Mouse (Mus musculus) cortical plate, adult 2 months (tissue): ENCODE measurements around the gene Nrxn1. TPM values are rescaled to one million over a fixed set of nuclear protein-coding genes. Genes with fewer than 3 reads are reported as not detected.

Experiments
- H3K27ac ChIP-seq: fragments of 200-500 bp; 2 replicates; pipeline ENCODE4 v1.5.1; 2012; ENCODE audit warnings: low read length, control low read depth, inconsistent platforms; ENCODE audit not compliant: insufficient read depth
- H3K4me1 ChIP-seq: fragments of 200-500 bp; 2 replicates; pipeline ENCODE4 v1.6.1; 2011; ENCODE audit warnings: low read length; ENCODE audit not compliant: control insufficient read depth, insufficient read depth
- H3K4me3 ChIP-seq: fragments of 200-500 bp; 2 replicates; pipeline ENCODE4 v1.5.1; 2011; ENCODE audit warnings: mild to moderate bottlenecking, low read length, control low read depth; ENCODE audit not compliant: insufficient read depth
- CTCF ChIP-seq: fragments of 200-500 bp; IDR thresholded peaks from 2 replicates; pipeline ENCODE4 v1.5.1; 2011; ENCODE audit warnings: mild to moderate bottlenecking, control low read depth, low read length; ENCODE audit not compliant: insufficient read depth; ENCODE audit errors: extremely low read depth
- POLR2A ChIP-seq: fragments of 200-500 bp; IDR thresholded peaks from 2 replicates; pipeline ENCODE4 v1.6.1; 2011; ENCODE audit warnings: mild to moderate bottlenecking, low read length, control low read depth; ENCODE audit not compliant: insufficient read depth; ENCODE audit errors: extremely low read depth
- polyA plus RNA-seq: library from polyadenylated mRNA; depleted of rRNA; stranded (reverse); fragments of >200 nt; gene quantifications from 2 replicates; pipeline ENCODE4 v1.2.3, GENCODE M21; 2012

Gene Nrxn1
- polyA plus RNA-seq, 1 experiment: 244 TPM

- H3K4me1 ChIP-seq: peaks cover 1% of the 10 kb centered on the region; the same call in 1 of the 2 replicates
- no peak overlapping the region for H3K27ac ChIP-seq
- H3K4me3 ChIP-seq: no peak overlapping the region
- TF ChIP-seq POLR2A: no peak
- TF ChIP-seq CTCF: no peak
Observed at GRCm38 (mm10) chr17:90382496-90383443, 710.1 kb downstream of the Nrxn1 start.

GRCm38 (mm10) chr17:90376533-90376932 lies 716.3 kb downstream of the Nrxn1 start:
- Histone ChIP-seq H3K4me1 (no peaks in the 10 kb centered on the region), H3K4me3 (no peak overlapping the region), H3K27ac (no peak overlapping the region)
- no peak for TF ChIP-seq POLR2A
- no peak for TF ChIP-seq CTCF

DNA sequence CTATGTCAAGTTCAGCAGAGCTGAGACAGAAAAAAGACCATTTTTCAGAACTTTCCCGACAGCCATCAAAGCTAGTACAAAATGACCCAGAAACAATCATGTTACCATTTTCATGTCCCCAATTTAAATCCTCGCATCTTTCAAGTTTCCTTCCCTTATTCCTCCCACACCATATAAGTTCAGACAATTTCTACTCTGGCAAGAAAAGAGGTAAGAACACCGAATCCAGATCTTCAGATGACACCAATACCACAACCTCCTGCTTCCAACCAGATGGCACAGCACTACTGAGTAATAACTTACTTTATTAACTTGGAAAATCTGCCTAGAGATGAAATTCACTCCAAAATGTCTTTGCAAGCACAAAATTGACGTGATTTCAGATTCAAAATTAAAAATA lies 730.7 kb downstream of the Nrxn1 start:
- no peak for TF ChIP-seq CTCF
- TF ChIP-seq POLR2A: no peak
- Histone ChIP-seq H3K4me3 (no peak overlapping the region), H3K27ac (no peak overlapping the region), H3K4me1 (no peaks in the 10 kb centered on the region)

- no peak overlapping the region for H3K27ac ChIP-seq
- no peak overlapping the region for H3K4me3 ChIP-seq
- TF ChIP-seq CTCF: no peak
- no peak for TF ChIP-seq POLR2A
Observed at GRCm38 (mm10) chr17:90349385-90350095, 743.3 kb downstream of the Nrxn1 start.

DNA sequence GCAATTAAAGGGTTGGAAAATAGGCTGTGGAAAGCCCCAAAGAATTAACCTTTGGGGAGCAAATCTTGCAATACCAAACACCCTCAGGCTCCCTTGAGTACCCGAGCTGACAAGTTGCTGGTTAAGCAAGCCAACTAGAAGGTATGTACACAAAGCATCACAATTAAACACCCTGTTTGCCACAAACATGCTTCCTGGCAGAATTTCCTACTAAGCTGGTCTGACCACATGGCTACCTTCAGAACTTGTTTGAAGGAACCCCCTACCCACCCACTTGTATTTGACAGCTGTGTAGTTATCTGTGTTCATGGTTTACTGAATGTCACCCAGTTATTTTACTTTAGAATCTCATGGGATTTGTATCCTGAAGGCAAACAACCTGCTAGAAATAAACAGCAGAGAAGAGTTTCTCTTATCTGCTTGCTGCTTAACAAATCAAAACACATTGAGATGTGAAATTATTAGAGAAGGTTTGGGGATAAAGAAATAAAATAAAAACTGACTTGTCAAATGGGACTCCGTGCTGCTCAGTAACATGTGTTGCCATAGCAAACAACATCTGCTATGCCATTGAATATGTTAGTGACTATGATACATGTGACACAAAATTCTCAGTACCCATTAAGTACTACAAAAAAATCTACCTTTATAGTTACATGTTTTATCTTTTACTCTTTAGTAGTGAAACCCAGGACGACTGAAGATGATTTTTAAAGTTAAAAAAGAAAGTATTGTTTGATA lies 746.0 kb downstream of the Nrxn1 start:
- peaks cover 2% of the 10 kb centered on the region; the same call in 1 of the 2 replicates for H3K4me1 ChIP-seq
- H3K27ac ChIP-seq: no peak overlapping the region
- TF ChIP-seq POLR2A (no peak), CTCF (no peak)
- H3K4me3 ChIP-seq: no peak overlapping the region

More at GRCm38 (mm10) chr17:90349385-90350095, 743.3 kb downstream of the Nrxn1 start:
- peaks cover 4% of the 10 kb centered on the region; the same call in 1 of the 2 replicates for H3K4me1 ChIP-seq

GRCm38 (mm10) chr17:90333445-90333844 lies 759.4 kb downstream of the Nrxn1 start:
- no peaks in the 10 kb centered on the region; the same call in none of the 2 replicates for H3K4me1 ChIP-seq
- H3K27ac ChIP-seq: no peak overlapping the region
- H3K4me3 ChIP-seq: no peak overlapping the region
- TF ChIP-seq CTCF (no peak), POLR2A (no peak)

DNA sequence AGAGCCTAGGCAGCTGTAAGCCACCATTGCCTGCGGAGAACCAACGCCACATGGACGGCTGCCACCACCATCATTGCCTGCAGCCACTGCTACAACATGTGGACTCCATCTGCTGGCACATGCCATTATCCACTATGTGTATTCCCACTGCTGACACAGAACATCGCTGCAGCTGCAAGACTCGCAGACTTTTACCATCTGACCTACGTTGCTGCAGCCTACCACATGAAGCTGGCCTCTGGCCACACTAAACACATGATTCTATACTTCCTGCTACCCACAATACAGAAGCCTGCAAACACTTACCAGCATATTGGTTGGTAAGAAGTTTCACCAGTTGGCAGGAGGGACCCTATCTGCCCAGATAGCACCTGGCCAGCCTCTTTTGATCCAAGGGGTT lies 769.2 kb downstream of the Nrxn1 start:
- Histone ChIP-seq H3K4me3 (no peak overlapping the region), H3K27ac (no peak overlapping the region), H3K4me1 (peaks cover 3% of the 10 kb centered on the region; the same call in 1 of the 2 replicates)
- TF ChIP-seq POLR2A (no peak), CTCF (no peak)

DNA sequence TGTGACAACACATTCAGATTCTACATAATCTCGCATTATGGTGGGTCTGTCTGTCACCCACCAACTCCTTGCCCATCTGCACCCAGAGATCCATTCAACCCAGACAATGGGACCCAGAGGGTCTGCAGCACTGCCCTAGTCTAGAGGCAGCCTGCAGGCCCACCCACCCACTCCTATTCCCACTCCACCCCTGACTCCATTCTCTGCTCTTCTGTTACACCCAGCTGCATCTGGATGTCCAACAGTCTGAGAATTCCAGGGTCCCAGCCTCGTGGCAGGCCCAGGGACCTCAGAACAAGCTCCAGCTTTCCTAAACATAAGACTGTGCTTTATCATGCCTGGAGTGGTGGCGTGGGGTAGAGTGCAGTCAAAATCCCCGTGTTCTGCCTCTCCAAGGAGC lies 820.6 kb downstream of the Nrxn1 start:
- Histone ChIP-seq H3K4me1 (no peaks in the 10 kb centered on the region), H3K4me3 (no peak overlapping the region), H3K27ac (no peak overlapping the region)
- TF ChIP-seq POLR2A: no peak
- TF ChIP-seq CTCF: no peak

GRCm38 (mm10) chr17:90271165-90271564 lies 821.7 kb downstream of the Nrxn1 start:
- Histone ChIP-seq H3K4me3 (no peak overlapping the region), H3K4me1 (no peaks in the 10 kb centered on the region), H3K27ac (no peak overlapping the region)
- TF ChIP-seq POLR2A (no peak), CTCF (no peak)

DNA sequence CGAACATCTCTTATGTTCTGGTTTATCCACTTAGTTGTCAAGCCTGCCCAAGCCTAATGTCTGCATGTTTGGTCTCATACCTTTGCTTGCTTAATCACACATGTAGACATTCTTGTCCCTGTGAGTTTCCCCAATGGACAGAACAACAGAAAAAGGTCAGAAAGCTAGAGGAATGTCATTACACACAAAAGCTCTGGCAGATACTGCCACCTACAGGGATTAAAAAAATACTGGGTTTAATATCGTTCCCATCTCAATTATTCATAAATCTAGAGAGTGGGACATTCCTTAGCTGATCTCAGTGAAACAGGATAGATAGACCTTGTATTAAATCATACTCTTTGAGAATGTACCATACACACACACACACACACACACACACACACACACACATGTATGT lies 823.7 kb downstream of the Nrxn1 start:
- H3K4me3 ChIP-seq: no peak overlapping the region
- TF ChIP-seq POLR2A: no peak
- TF ChIP-seq CTCF: no peak

More for the DNA sequence above, 823.7 kb downstream of the Nrxn1 start:
- H3K4me1 ChIP-seq: no peaks in the 10 kb centered on the region
- H3K27ac ChIP-seq: no peak overlapping the region
